Mouse (Mus musculus) fibroblast of lung, adult 2 months (primary cell): ENCODE data around the gene Kctd21.

Source experiments
- DNase-seq: peaks from one replicate; pipeline ENCODE4 v3.0.0-alpha.2; 2011; ENCODE audit warnings: low read depth

The Kctd21 gene

DNA sequence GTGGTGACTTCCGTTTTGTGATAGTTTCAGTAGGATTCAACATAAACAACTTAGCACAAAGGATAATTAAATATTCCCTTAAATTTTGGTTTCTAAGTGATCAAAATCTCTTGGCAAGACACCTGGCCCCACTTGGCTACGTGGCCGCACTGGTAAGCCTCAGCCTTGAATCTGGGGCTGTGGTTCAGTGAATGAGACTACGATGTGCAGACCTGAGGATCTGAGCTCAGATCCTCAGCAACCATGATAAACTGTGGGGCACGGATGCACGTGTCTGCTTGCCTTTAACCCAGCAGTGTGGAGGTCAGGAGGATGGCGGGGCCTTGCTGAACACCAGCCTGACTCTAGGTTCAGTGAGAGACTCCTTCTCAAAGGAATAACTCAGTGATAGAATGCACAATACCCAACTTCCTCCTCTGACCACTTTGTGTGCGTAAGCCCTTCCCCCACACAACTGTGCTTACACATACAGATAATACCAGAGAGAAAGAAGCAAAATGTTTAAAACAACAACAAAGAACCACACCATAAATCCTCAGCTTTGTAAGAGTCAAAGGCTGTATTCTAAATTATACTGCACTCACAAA lies 55.5 kb downstream of the Kctd21 start:
- no peak for DNase-seq

DNA sequence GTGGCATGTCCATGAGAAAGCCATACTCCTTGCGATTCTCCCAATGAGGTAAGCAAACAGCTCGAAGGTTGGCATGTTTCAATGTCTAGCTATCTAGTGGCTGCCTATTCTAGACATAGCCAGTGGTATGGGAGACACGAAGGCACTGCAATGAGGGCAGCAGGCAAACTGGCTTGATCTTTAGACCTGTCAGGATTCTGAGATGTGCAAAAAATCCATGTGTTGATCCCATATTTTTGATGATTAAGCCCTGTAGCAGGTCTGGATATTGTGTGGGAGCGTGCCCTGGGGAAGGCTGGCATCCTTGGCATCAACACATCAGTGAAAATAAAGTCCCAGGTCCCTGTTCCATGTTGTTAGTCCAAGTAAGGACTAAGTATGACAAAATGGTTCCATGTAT lies 56.4 kb downstream of the Kctd21 start:
- DNase-seq = no peak

DNA sequence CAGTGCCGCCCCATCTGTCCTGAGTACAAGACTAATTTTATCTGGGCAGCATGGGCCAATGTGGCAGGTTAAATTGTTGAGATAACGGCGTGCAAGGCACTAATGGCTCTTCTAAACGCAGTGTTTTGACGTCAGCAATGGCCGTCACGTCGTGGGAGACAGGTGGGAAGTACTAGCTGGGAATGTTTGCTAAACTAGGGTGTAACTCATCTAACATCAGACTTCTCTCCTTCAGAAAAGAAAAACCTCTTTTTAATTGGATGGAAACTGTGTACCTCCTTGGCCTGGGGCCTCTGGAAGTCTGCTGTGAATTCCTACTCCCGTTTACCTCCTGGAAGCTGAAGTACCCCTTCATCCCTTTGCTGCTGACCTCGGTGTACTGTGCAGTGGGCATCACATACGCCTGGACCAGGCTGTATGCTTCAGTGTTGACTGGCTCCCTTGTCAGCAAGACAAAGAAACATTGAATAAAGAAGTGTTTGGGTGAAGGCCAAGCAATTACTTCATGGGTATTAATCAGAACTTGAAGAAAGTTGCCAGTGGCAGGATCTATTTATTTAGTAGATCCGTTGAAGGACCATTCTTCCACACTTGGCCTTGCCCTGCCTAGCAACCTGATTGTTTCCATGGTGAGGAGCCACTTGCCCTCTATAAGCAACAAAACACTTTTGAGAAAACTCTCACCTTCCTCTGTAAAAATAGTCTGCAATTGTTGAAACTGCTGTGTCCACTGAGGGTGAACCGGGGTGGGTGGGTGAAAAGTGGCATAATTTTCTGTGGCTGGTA lies 59.4 kb downstream of the Kctd21 start:
- DNase-seq = no peak

DNA sequence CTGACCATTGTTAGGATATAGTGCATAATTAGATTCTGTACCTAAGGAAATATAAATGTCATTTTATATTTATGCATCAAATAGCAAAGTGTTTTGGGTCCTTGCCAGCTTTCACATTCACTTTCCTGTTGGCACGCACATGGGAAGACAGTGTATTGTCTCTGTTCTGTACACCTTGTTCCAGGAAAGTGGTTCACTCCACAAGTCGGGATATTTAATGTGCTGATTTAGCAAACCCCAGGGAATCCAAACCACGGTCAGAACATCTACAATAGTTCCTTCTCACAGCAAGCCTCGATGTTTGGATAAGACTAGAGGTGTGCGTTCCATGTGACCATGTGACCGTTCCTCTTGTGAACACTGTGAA lies 59.9 kb downstream of the Kctd21 start:
- no peak for DNase-seq

DNA sequence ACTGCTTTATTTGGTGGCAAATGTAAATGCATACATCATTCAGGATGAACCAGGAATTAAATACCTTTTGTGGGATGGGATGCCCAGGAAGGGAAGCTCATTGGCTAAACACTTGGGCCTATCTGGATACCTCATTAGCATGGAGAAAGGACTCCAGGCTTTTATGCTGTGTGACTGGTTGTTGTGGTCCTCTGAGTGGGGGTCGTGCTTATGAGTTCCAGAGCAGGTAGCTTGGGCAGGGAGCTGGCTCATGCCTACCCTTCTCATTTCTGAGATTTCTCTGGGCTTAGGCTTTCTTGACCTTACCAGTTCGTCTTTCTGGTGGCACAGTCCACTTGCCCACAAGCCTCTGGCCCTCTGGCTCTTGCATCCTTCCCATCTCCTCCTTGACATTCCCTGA lies 62.2 kb downstream of the Kctd21 start:
- DNase-seq = no peak

DNA sequence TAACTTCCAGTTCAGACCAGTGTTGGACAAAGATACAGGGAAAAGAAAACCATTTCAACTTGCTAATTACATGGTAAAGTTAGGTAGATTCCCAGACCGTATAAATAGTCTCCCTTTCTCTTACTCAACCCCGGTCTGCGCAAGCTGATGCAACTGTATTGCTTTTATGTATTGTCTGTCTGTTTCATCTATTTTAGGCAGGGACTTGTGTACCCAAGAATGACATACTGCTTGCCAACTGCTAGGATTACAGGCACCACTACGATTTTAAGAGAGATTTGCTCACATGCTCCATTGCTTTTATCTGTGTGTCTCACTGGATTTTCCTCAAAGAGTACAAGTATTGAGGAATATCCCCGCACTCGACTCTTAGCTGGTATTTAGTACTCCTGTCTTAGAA lies 66.8 kb downstream of the Kctd21 start:
- DNase-seq = no peak
